Mouse (Mus musculus) CH12.LX (cell line): ENCODE data around the gene Casq2. TPM values are rescaled to one million over a fixed set of nuclear protein-coding genes. Genes with fewer than 3 reads are reported as not detected.

Experiments
- DNase-seq: peaks from one replicate; pipeline ENCODE4 v3.0.0-alpha.2; 2013; ENCODE audit errors: extremely low read depth
- H3K27ac ChIP-seq: 2 replicates; pipeline ENCODE4 v1.5.1; 2012; ENCODE audit warnings: low read depth, mild to moderate bottlenecking, control low read depth, moderate library complexity; ENCODE audit not compliant: insufficient read depth
- H3K27me3 ChIP-seq: replicated peaks from 2 replicates; pipeline ENCODE3; 2012; ENCODE audit warnings: inconsistent platforms
- H3K36me3 ChIP-seq, 2 experiments: replicated peaks in 1 of 2; 2 replicates each; pipeline versions ENCODE3 to v1.6.1; 2012; ENCODE audit warnings: inconsistent platforms in 1 of 2, low read length in 1 of 2, mild to moderate bottlenecking in 1 of 2, mixed read lengths in 1 of 2, moderate library complexity in 1 of 2; ENCODE audit not compliant: control insufficient read depth in 1 of 2, insufficient read depth in 1 of 2
- H3K4me1 ChIP-seq, 2 experiments: 2 replicates each; pipeline ENCODE4 v1.6.1; 2012; ENCODE audit warnings: inconsistent platforms in 1 of 2, moderate library complexity in 1 of 2; ENCODE audit not compliant: insufficient read depth in 2 of 2, control insufficient read depth in 1 of 2
- H3K4me2 ChIP-seq: 2 replicates; pipeline ENCODE4 v1.6.1; 2012; ENCODE audit warnings: low read depth, mild to moderate bottlenecking, control low read depth; ENCODE audit not compliant: poor library complexity, insufficient read depth, severe bottlenecking
- H3K4me3 ChIP-seq, 3 experiments: fragments of 150-350 bp in 1 of 3; sonication (generic) in 1 of 3; replicated peaks in 1 of 3; 2 replicates each; pipeline versions ENCODE3 to v1.5.1; 2011 to 2012; ENCODE audit warnings: low read depth in 2 of 3, low read length in 2 of 3, mild to moderate bottlenecking in 2 of 3, moderate library complexity in 2 of 3, control low read depth in 1 of 3, improper control_type of control experiment in 1 of 3, inconsistent platforms in 1 of 3, mixed read lengths in 1 of 3; ENCODE audit not compliant: poor library complexity in 1 of 3
- H3K79me2 ChIP-seq: replicated peaks from 2 replicates; pipeline ENCODE4 v1.6.1; 2012; ENCODE audit warnings: mild to moderate bottlenecking, moderate library complexity; ENCODE audit not compliant: control insufficient read depth, poor library complexity, insufficient read depth, severe bottlenecking; ENCODE audit errors: extremely low read depth
- H3K9ac ChIP-seq: 2 replicates; pipeline ENCODE4 v1.6.1; 2012; ENCODE audit warnings: low read depth, mild to moderate bottlenecking, control low read depth, moderate library complexity; ENCODE audit not compliant: insufficient read depth
- H3K9me3 ChIP-seq: replicated peaks from 2 replicates; pipeline ENCODE3; 2012; ENCODE audit warnings: low read length, inconsistent platforms, mixed read lengths
- BHLHE40 ChIP-seq: IDR thresholded peaks from 2 replicates; pipeline ENCODE4 v1.6.1; 2011; ENCODE audit warnings: mild to moderate bottlenecking, low read depth, low read length, improper control_type of control experiment
- CHD2 ChIP-seq: IDR thresholded peaks from 2 replicates; pipeline ENCODE4 v1.6.1; 2011; ENCODE audit warnings: low read length, improper control_type of control experiment
- CTCF ChIP-seq, 2 experiments: IDR thresholded peaks in 1 of 2; conservative IDR thresholded peaks in 1 of 2; 2 replicates each; pipeline ENCODE4 v1.5.1; 2011 to 2012; ENCODE audit warnings: low read depth in 2 of 2, low read length in 2 of 2, improper control_type of control experiment in 1 of 2, inconsistent platforms in 1 of 2, mild to moderate bottlenecking in 1 of 2, moderate library complexity in 1 of 2
- E2F4 ChIP-seq: IDR thresholded peaks from 2 replicates; pipeline ENCODE4 v1.6.1; 2011; ENCODE audit warnings: low read depth, low read length, improper control_type of control experiment; ENCODE audit not compliant: insufficient replicate concordance
- ELF1 ChIP-seq: IDR thresholded peaks from 2 replicates; pipeline ENCODE4 v1.6.1; 2014; ENCODE audit warnings: low read depth, mild to moderate bottlenecking, inconsistent platforms, low read length, improper control_type of control experiment
- ETS1 ChIP-seq: conservative IDR thresholded peaks from 2 replicates; pipeline ENCODE4 v1.6.1; 2012; ENCODE audit warnings: low read depth, mild to moderate bottlenecking, inconsistent platforms, low read length, improper control_type of control experiment, moderate library complexity
- GABPA ChIP-seq: IDR thresholded peaks from 2 replicates; pipeline ENCODE4 v1.6.1; 2012; ENCODE audit warnings: low read depth, low read length, improper control_type of control experiment, inconsistent platforms; ENCODE audit not compliant: insufficient replicate concordance
- IRF4 ChIP-seq: IDR thresholded peaks from 2 replicates; pipeline ENCODE4 v1.6.1; 2014; ENCODE audit warnings: low read depth, mild to moderate bottlenecking, inconsistent platforms, low read length, improper control_type of control experiment
- JUN ChIP-seq: IDR thresholded peaks from 2 replicates; pipeline ENCODE4 v1.6.1; 2011; ENCODE audit warnings: low read depth, mild to moderate bottlenecking, low read length, improper control_type of control experiment, moderate library complexity; ENCODE audit not compliant: insufficient read depth
- JUND ChIP-seq: conservative IDR thresholded peaks from 2 replicates; pipeline ENCODE4 v1.6.1; 2011; ENCODE audit warnings: low read depth, low read length, improper control_type of control experiment
- KAT2A ChIP-seq: IDR thresholded peaks from 2 replicates; pipeline ENCODE4 v1.6.1; 2012; ENCODE audit warnings: low read length, improper control_type of control experiment, inconsistent platforms; ENCODE audit not compliant: insufficient replicate concordance
- MAFK ChIP-seq: IDR thresholded peaks from 2 replicates; pipeline ENCODE4 v1.6.1; 2011; ENCODE audit warnings: low read length, improper control_type of control experiment; ENCODE audit not compliant: insufficient replicate concordance
- MAX ChIP-seq: IDR thresholded peaks from 2 replicates; pipeline ENCODE4 v1.6.1; 2011; ENCODE audit warnings: low read length, improper control_type of control experiment
- MAZ ChIP-seq: IDR thresholded peaks from 2 replicates; pipeline ENCODE4 v1.6.1; 2012; ENCODE audit warnings: low read depth, mild to moderate bottlenecking, inconsistent platforms, low read length, improper control_type of control experiment, moderate library complexity
- MEF2A ChIP-seq: IDR thresholded peaks from 2 replicates; pipeline ENCODE4 v1.6.1; 2014; ENCODE audit warnings: low read depth, mild to moderate bottlenecking, inconsistent platforms, low read length, improper control_type of control experiment, borderline replicate concordance
- MYC ChIP-seq: IDR thresholded peaks from 2 replicates; pipeline ENCODE4 v1.6.1; 2011; ENCODE audit warnings: low read depth, mild to moderate bottlenecking, improper control_type of control experiment, low read length
- NELFE ChIP-seq: IDR thresholded peaks from 2 replicates; pipeline ENCODE4 v1.6.1; 2011; ENCODE audit warnings: low read depth, low read length, improper control_type of control experiment
- PAX5 ChIP-seq: IDR thresholded peaks from 2 replicates; pipeline ENCODE4 v1.6.1; 2012; ENCODE audit warnings: low read length, inconsistent platforms, mixed read lengths
- POLR2A ChIP-seq: IDR thresholded peaks from 2 replicates; pipeline ENCODE4 v1.6.1; 2011; ENCODE audit warnings: low read depth, mild to moderate bottlenecking, improper control_type of control experiment, low read length
- RAD21 ChIP-seq: IDR thresholded peaks from 2 replicates; pipeline ENCODE4 v1.6.1; 2011; ENCODE audit warnings: low read depth, mild to moderate bottlenecking, low read length, improper control_type of control experiment, moderate library complexity
- RCOR1 ChIP-seq: conservative IDR thresholded peaks from 2 replicates; pipeline ENCODE4 v1.6.1; 2012; ENCODE audit warnings: low read depth, mild to moderate bottlenecking, inconsistent platforms, low read length, improper control_type of control experiment
- SIN3A ChIP-seq: IDR thresholded peaks from 2 replicates; pipeline ENCODE4 v1.6.1; 2012; ENCODE audit warnings: low read length, improper control_type of control experiment, inconsistent platforms
- TBP ChIP-seq: conservative IDR thresholded peaks from 2 replicates; pipeline ENCODE4 v1.6.1; 2011; ENCODE audit warnings: low read depth, low read length, improper control_type of control experiment
- TCF12 ChIP-seq: IDR thresholded peaks from 2 replicates; pipeline ENCODE4 v1.6.1; 2014; ENCODE audit warnings: low read depth, mild to moderate bottlenecking, inconsistent platforms, low read length, improper control_type of control experiment
- USF1 ChIP-seq: IDR thresholded peaks from 2 replicates; pipeline ENCODE4 v1.6.1; 2014; ENCODE audit warnings: low read depth, mild to moderate bottlenecking, inconsistent platforms, low read length, improper control_type of control experiment
- USF2 ChIP-seq: conservative IDR thresholded peaks from 2 replicates; pipeline ENCODE4 v1.6.1; 2011; ENCODE audit warnings: low read depth, low read length, improper control_type of control experiment
- ZC3H11A ChIP-seq: IDR thresholded peaks from 2 replicates; pipeline ENCODE4 v1.6.1; 2012; ENCODE audit warnings: low read depth, mild to moderate bottlenecking, inconsistent platforms, low read length, improper control_type of control experiment
- ZKSCAN1 ChIP-seq: IDR thresholded peaks from 2 replicates; pipeline ENCODE4 v1.6.1; 2012; ENCODE audit warnings: low read depth, inconsistent platforms, low read length, improper control_type of control experiment, borderline replicate concordance
- ZMIZ1 ChIP-seq: IDR thresholded peaks from 2 replicates; pipeline ENCODE4 v1.6.1; 2012; ENCODE audit warnings: low read depth, mild to moderate bottlenecking, inconsistent platforms, low read length, improper control_type of control experiment
- ZNF384 ChIP-seq: IDR thresholded peaks from 2 replicates; pipeline ENCODE4 v1.6.1; 2012; ENCODE audit warnings: low read depth, low read length, improper control_type of control experiment, inconsistent platforms
- dilution Hi-C: fragments of 300-500 bp; cut with MboI; formaldehyde crosslinking; loops from 2 replicates; pipeline ENCODE4 v1.14.3; 2020; ENCODE audit warnings: low sequenced_read_pairs; ENCODE audit not compliant: extremely low pct_unique_long_range_greater_than_20kb, extremely low pct_ligation_motif_present
- in situ Hi-C: fragments of 300-500 bp; cut with MboI; formaldehyde crosslinking; loops from 3 replicates; pipeline ENCODE4 v1.14.3; 2019; ENCODE audit warnings: low sequenced_read_pairs, low pct_ligation_motif_present, low pct_unique_long_range_greater_than_20kb, mixed read lengths
- polyA plus RNA-seq: library from polyadenylated mRNA; unstranded; fragments of >175 nt; gene quantifications from 2 replicates; pipeline ENCODE4 v1.2.1, GENCODE M21; 2012; ENCODE audit warnings: low read depth; ENCODE audit not compliant: insufficient read length
- total RNA-seq, 2 experiments: library from RNA; depleted of rRNA; stranded (reverse); fragments of 300-350 nt in 1 of 2; fragments of >200 nt in 1 of 2; gene quantifications; 2 replicates each; pipeline ENCODE4 v1.2.3; 2012 to 2014

Casq2 gene
- total and polyA plus RNA-seq, 3 experiments, result not detected

DNA sequence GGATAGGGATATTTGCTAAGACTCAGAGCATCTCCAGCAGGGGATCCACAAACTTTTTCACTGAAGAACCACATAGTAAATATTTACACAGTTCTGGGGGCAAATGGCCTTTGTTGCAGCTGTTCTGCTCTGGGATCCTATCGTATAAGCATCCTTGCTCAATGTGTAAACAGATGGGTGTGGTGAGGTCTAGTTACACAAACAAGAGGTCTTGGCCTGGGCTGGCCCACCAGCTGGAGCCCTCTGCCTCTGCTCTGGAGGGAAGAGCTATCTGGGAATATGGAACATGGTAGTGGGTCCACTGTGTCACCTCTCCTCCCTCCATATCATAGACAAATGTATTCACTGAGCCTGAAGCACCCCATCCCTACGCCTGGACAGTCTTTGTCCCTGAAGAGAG is 40.9 kb downstream of the Casq2 start:
- Histone ChIP-seq H3K9ac (no peak overlapping the region), H3K4me1 (no peaks in the 10 kb centered on the region), H3K36me3 (no peaks in the 10 kb centered on the region), H3K79me2 (no peaks in the 10 kb centered on the region), H3K4me3 (no peak overlapping the region), H3K4me2 (no peak overlapping the region), H3K27ac (no peak overlapping the region), H3K9me3 (no peaks in the 10 kb centered on the region), H3K27me3 (no peaks in the 10 kb centered on the region)
- in situ Hi-C loops (no loop called here), dilution Hi-C loops (no loop called here)
- TF ChIP-seq POLR2A (no peak), RCOR1 (no peak), SIN3A (no peak), MAX (no peak), MEF2A (no peak), ZNF384 (no peak), E2F4 (no peak), NELFE (no peak), JUND (no peak), TCF12 (no peak), ELF1 (no peak), GABPA (no peak), ZKSCAN1 (no peak), IRF4 (no peak), RAD21 (no peak), CHD2 (no peak), MAFK (no peak), ETS1 (no peak), MAZ (no peak)
- DNase-seq, result no peak

DNA sequence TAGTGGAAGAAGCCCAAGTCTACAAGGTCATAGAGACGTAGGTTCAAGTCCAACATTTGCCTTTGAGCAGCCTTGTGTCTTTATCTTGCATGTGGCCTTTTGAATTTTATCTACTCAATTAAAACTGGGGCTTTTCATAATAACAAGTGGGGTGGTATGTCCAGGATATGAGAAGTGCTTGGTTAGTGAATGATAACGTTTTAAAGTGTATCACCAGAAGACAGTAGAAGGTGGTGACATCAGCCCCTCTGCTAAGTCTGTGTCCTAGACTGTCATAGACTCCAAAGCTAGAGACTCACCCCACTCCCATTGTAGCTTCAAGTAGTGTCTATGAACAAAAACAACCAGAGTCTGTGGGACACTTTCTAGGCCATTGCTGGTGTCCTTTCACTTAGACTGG is 42.0 kb downstream of the Casq2 start:
- in situ Hi-C loops, result no loop called here
- Histone ChIP-seq H3K4me3 (no peak overlapping the region), H3K27ac (no peak overlapping the region), H3K36me3 (no peaks in the 10 kb centered on the region), H3K27me3 (no peaks in the 10 kb centered on the region), H3K9ac (no peak overlapping the region), H3K79me2 (no peaks in the 10 kb centered on the region), H3K4me1 (no peaks in the 10 kb centered on the region), H3K9me3 (no peaks in the 10 kb centered on the region), H3K4me2 (no peak overlapping the region)
- dilution Hi-C loops, result no loop called here
- TF ChIP-seq CTCF (conservative IDR thresholded peaks at IDR 0.05 in 1 of 2, IDR thresholded peaks at IDR 0.05 in 1 of 2; ENCODE audit: low read depth in 2 of 2, low read length in 2 of 2) (no peak), MAZ (no peak), IRF4 (no peak), MAX (no peak), ELF1 (no peak), CHD2 (no peak), ZMIZ1 (no peak), USF1 (no peak), KAT2A (no peak), BHLHE40 (no peak), PAX5 (no peak), ZNF384 (no peak), USF2 (no peak), JUN (no peak), MYC (no peak), POLR2A (no peak), ZC3H11A (no peak), TBP (no peak)
- no peak for DNase-seq
